In genomic region chr1:91064903-91065525, GRCm38 (mm10) we compare ENCODE assay signal across 9 mouse cellular contexts.
DNase-seq lines count a peak whose midpoint lies in the region; ATAC-seq lines count a peak whose summit lies in the region.
"Had no signal": no experiment of that assay in that cellular context is flagged by ENCODE, and none has a peak within 500 bp of the region (broad histone marks: within the 10 kb centered on the region; RNA-seq: fewer than 3 reads in every experiment).

No protein-coding gene starts in this region.

- H3K9me3 ChIP-seq in forebrain, embryonic 15.5 days, result no peaks in the 10 kb centered on the region
- H3K9me3 ChIP-seq in forebrain, embryonic 11.5 days (ENCODE audit: control insufficient read depth, low read length), result no peaks in the 10 kb centered on the region
- H3K9me3 ChIP-seq in midbrain, embryonic 16.5 days (replicated peaks; ENCODE audit: control insufficient read depth, low read length, poor library complexity, severe bottlenecking), result no peaks in the 10 kb centered on the region
- H3K9me3 ChIP-seq: midbrain, embryonic 12.5 days had no signal

- H3K27ac ChIP-seq in forebrain, embryonic 15.5 days (replicated peaks), result no peak overlapping the region
- no peak overlapping the region for H3K27ac ChIP-seq in forebrain, embryonic 11.5 days (ENCODE audit: low read depth, low read length)
- no peak overlapping the region for H3K27ac ChIP-seq in midbrain, embryonic 16.5 days (ENCODE audit: low read length)
- H3K27ac ChIP-seq: midbrain, embryonic 12.5 days had no signal

- H3K4me2 ChIP-seq in forebrain, embryonic 15.5 days (replicated peaks), result no peak overlapping the region
- no peak overlapping the region for H3K4me2 ChIP-seq in forebrain, embryonic 11.5 days (ENCODE audit: low read depth, low read length, severe bottlenecking)
- no peak overlapping the region for H3K4me2 ChIP-seq in midbrain, embryonic 16.5 days (ENCODE audit: low read length)
- H3K4me2 ChIP-seq: midbrain, embryonic 12.5 days had no signal

- whole genome bisulfite sequencing in forebrain, embryonic 15.5 days, result 86% methylated on average over 11 of the region's 11 CpGs
- 94% methylated on average over 11 of the region's 11 CpGs for WGBS in forebrain, embryonic 11.5 days
- 92% methylated on average over 11 of the region's 11 CpGs for WGBS in midbrain, embryonic 16.5 days

- peaks cover 11% of the 10 kb centered on the region for H3K4me1 ChIP-seq in forebrain, embryonic 15.5 days
- H3K4me1 ChIP-seq in forebrain, embryonic 11.5 days (replicated peaks; ENCODE audit: control insufficient read depth, insufficient read depth, low read length), result peaks cover 3% of the 10 kb centered on the region; the same call in 1 of the 2 replicates
- H3K4me1 ChIP-seq in midbrain, embryonic 16.5 days (ENCODE audit: control insufficient read depth, insufficient read depth, low read length), result peaks cover 17% of the 10 kb centered on the region

- H3K9ac ChIP-seq in forebrain, embryonic 15.5 days (replicated peaks), result no peak overlapping the region
- H3K9ac ChIP-seq in forebrain, embryonic 11.5 days (ENCODE audit: low read length), result no peak overlapping the region
- no peak overlapping the region for H3K9ac ChIP-seq in midbrain, embryonic 16.5 days (ENCODE audit: low read depth, low read length)
- H3K9ac ChIP-seq: midbrain, embryonic 12.5 days had no signal

- H3K4me3 ChIP-seq in forebrain, embryonic 15.5 days, result no peak overlapping the region
- no peak overlapping the region for H3K4me3 ChIP-seq in forebrain, embryonic 11.5 days (ENCODE audit: low read depth, low read length)
- H3K4me3 ChIP-seq in midbrain, embryonic 16.5 days (ENCODE audit: low read depth, low read length), result no peak overlapping the region
- H3K4me3 ChIP-seq: midbrain, embryonic 12.5 days had no signal

- no peak for DNase-seq in forebrain, embryonic 11.5 days (ENCODE audit: low spot score)
- DNase-seq in 416B (ENCODE audit: low read depth), result peak; percentile 54
- peak; percentile 76 for DNase-seq in brain, adult 2 months (ENCODE audit: low read depth, low spot score)
- DNase-seq in urinary bladder, postnatal 10 days (ENCODE audit: low spot score), result no peak

- ATAC-seq in forebrain, embryonic 15.5 days (replicated peaks), result 0 out of 2 replicates have a peak, but pooled peaks have one; percentile 40
- ATAC-seq in forebrain, embryonic 11.5 days (replicated peaks; ENCODE audit: low FRiP score), result no peak
- peak; percentile 77 for ATAC-seq in inflammation-experienced regulatory T-cells, adult 6 months
- peak; percentile 50 for ATAC-seq in megakaryocyte-erythroid progenitor cell, adult 5-6 weeks (replicated peaks; ENCODE audit: low FRiP score, low TSS enrichment, poor library complexity, severe bottlenecking)
- ATAC-seq in midbrain, embryonic 16.5 days, result no peak

- H3K36me3 ChIP-seq in forebrain, embryonic 15.5 days, result no peaks in the 10 kb centered on the region
- no peaks in the 10 kb centered on the region for H3K36me3 ChIP-seq in forebrain, embryonic 11.5 days (ENCODE audit: control insufficient read depth, insufficient read depth, low read length)
- H3K36me3 ChIP-seq in midbrain, embryonic 16.5 days (ENCODE audit: control insufficient read depth, insufficient read depth, low read length), result no peaks in the 10 kb centered on the region
- H3K36me3 ChIP-seq: midbrain, embryonic 12.5 days had no signal

- H3K27me3 ChIP-seq in forebrain, embryonic 15.5 days, result no peaks in the 10 kb centered on the region
- H3K27me3 ChIP-seq in forebrain, embryonic 11.5 days (ENCODE audit: control insufficient read depth, insufficient read depth, low read length), result no peaks in the 10 kb centered on the region
- H3K27me3 ChIP-seq in midbrain, embryonic 16.5 days (ENCODE audit: control insufficient read depth, insufficient read depth, low read depth, low read length), result no peaks in the 10 kb centered on the region
- H3K27me3 ChIP-seq: midbrain, embryonic 12.5 days had no signal

Comparison
In these comparisons a context has a peak if more than half of its experiments do, and no peak if none do; other contexts are left out.
1. ATAC-seq: peak in forebrain, embryonic 15.5 days (single experiment), inflammation-experienced regulatory T-cells, adult 6 months (single experiment) and megakaryocyte-erythroid progenitor cell, adult 5-6 weeks (single experiment); none in forebrain, embryonic 11.5 days (single experiment) and midbrain, embryonic 16.5 days (single experiment).
2. DNase-seq: peak in 416B (single experiment) and brain, adult 2 months (single experiment); none in forebrain, embryonic 11.5 days (single experiment) and urinary bladder, postnatal 10 days (single experiment).